Mouse (Mus musculus): ENCODE measurements around the gene Ifitm10. TPM values are rescaled to one million over a fixed set of nuclear protein-coding genes. Genes with fewer than 3 reads are reported as not detected.
A peak's percentile ranks its signal among the peaks of the same experiment; 100 is the strongest.

The Ifitm10 gene
- polyA plus RNA-seq, 1 experiment = 1.5 TPM

DNA sequence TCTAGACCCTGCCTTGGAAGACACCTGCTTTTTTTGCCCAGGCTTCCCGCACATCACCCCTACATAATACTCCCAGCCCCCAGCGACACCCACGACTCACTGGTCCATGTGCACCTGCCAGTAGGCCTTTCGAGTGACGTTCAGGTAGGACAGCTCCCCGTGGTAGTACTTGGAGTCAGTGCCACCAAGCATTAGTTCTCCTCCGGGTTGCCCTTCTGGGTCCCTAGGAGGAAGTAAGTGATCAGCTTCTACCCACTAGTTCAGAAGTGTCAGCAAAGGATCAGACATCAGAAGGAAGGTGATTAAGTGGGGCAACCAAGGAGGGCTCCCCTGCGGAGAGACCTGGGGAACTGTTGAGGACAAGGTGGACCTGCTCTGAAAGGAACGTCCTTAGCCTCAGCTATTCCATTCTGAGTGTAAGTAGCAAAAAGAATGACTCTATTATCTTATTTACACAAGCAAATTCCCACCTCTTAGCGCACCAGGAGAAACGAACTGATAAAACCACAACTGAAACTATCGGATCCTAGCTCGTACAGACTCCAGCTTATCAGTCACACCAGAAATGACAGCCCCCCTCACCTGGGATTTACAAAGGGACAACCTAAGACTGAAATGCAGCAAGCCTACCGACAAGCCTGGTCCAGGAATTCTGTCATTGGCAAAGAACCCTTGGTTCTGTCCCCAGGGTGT is 3.8 kb upstream of the Ifitm10 start:
- Histone ChIP-seq H3K27ac (ENCODE audit: insufficient read depth, low read depth, low read length) (no peak overlapping the region), H3K36me3 (ENCODE audit: control insufficient read depth, insufficient read depth, low read length) (peaks cover 71% of the 10 kb centered on the region), H3K4me1 (ENCODE audit: control insufficient read depth, insufficient read depth, insufficient read length, low read length) (no peaks in the 10 kb centered on the region), H3K4me3 (ENCODE audit: low read depth, low read length) (no peak overlapping the region), H3K27me3 (ENCODE audit: control insufficient read depth, insufficient read depth, low read length) (peaks cover 6% of the 10 kb centered on the region)
- TF ChIP-seq POLR2A (IDR thresholded peaks at IDR 0.05; ENCODE audit: low read depth, low read length) = no peak
- TF ChIP-seq CTCF (IDR thresholded peaks at IDR 0.05; ENCODE audit: extremely low read depth, insufficient read length, insufficient replicate concordance, low read depth, low read length) = no peak
- WGBS = 59% methylated on average over 14 of the region's 14 CpGs

DNA sequence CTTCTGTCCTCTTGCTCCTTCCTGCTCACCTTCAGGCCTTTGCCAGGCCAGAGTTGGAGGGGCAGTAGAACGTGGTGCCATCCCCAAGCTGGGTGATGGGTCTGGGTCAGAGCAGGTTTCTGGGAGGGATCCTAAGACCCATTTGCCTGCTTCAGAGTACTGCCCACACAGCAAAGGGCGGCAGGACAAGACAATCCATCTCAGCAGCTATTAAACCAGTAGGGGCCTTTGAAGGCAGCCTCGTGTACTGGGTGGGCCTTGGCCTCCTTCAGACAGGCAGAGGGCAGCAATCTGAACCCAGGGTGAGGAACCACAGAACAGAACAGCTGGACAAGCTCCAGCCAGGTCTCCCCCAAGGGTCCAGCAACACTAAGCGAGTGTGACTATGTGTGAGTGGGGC is 2.5 kb upstream of the Ifitm10 start:
- no peak overlapping the region for H3K27ac ChIP-seq (ENCODE audit: insufficient read depth, low read depth, low read length)
- H3K27me3 ChIP-seq (ENCODE audit: control insufficient read depth, insufficient read depth, low read length) = peaks cover 15% of the 10 kb centered on the region
- TF ChIP-seq CTCF (IDR thresholded peaks at IDR 0.05; ENCODE audit: extremely low read depth, insufficient read length, insufficient replicate concordance, low read depth, low read length) (no peak), POLR2A (IDR thresholded peaks at IDR 0.05; ENCODE audit: low read depth, low read length) (no peak)
- WGBS = 85% methylated on average over 4 of the region's 4 CpGs
- no peaks in the 10 kb centered on the region for H3K4me1 ChIP-seq (ENCODE audit: control insufficient read depth, insufficient read depth, insufficient read length, low read length)
- no peak overlapping the region for H3K4me3 ChIP-seq (ENCODE audit: low read depth, low read length)
- peaks cover 58% of the 10 kb centered on the region for H3K36me3 ChIP-seq (ENCODE audit: control insufficient read depth, insufficient read depth, low read length)

DNA sequence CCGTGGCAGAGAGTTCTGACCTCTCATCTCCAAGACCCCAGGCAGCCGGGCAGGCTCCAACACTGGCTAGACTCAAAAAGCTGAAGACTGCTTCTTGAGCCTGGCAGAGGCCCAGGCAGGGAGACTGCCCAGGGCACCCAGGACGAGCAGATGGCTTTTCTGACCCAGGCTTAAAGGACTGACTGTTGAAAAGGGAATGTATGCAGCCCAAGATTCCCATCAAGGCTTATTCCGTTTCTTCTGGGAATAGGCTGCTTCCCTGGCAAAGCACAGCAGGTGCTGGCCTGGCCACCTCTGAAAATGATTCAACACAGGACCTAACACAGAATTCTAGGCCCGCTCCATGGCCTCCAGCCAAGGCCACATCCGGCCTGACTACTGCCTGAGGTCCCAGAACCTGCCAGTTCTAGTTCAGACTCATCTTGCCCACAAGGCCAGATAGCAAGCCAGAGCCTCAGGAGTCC is 1.7 kb upstream of the Ifitm10 start:
- Histone ChIP-seq H3K4me3 (ENCODE audit: low read depth, low read length) (no peak overlapping the region), H3K27ac (ENCODE audit: insufficient read depth, low read depth, low read length) (no peak overlapping the region), H3K4me1 (ENCODE audit: control insufficient read depth, insufficient read depth, insufficient read length, low read length) (no peaks in the 10 kb centered on the region), H3K36me3 (ENCODE audit: control insufficient read depth, insufficient read depth, low read length) (peaks cover 51% of the 10 kb centered on the region), H3K27me3 (ENCODE audit: control insufficient read depth, insufficient read depth, low read length) (peaks cover 15% of the 10 kb centered on the region)
- WGBS = 70% methylated on average over 6 of the region's 6 CpGs
- TF ChIP-seq CTCF (IDR thresholded peaks at IDR 0.05; ENCODE audit: extremely low read depth, insufficient read length, insufficient replicate concordance, low read depth, low read length) = no peak
- no peak for TF ChIP-seq POLR2A (IDR thresholded peaks at IDR 0.05; ENCODE audit: low read depth, low read length)

DNA sequence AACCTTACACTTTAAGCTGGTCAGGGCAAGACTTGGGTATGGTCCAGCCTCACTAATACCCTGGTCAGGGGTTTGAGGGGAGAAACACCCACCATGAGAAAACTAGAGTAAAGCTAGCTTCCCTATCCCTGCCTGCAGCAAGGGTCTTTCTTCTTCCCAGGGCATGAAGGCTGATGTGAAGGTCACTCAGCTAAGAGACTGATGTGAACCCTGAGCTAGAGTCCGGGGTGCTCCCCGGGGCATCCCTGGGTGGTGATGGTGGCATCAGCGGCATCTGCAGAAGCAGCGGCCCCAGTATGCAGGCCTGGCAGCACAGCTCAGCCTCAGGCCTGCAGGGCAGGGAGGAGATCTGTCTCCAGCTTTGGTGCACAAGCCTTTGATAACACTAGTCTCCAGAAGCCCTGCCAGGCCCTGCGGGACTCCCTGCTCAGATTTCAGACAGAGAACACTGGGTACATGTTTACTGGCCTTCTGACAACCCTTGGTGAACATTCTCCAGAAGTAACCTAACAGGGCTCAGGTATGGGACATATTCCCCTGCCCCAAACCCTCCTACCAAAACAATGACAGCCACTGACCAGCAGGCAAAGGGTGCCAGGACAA is 961 bp upstream of the Ifitm10 start:
- Histone ChIP-seq H3K4me1 (ENCODE audit: control insufficient read depth, insufficient read depth, insufficient read length, low read length) (no peaks in the 10 kb centered on the region), H3K4me3 (ENCODE audit: low read depth, low read length) (no peak overlapping the region), H3K27ac (ENCODE audit: insufficient read depth, low read depth, low read length) (no peak overlapping the region), H3K36me3 (ENCODE audit: control insufficient read depth, insufficient read depth, low read length) (peaks cover 43% of the 10 kb centered on the region), H3K27me3 (ENCODE audit: control insufficient read depth, insufficient read depth, low read length) (peaks cover 15% of the 10 kb centered on the region)
- no peak for TF ChIP-seq CTCF (IDR thresholded peaks at IDR 0.05; ENCODE audit: extremely low read depth, insufficient read length, insufficient replicate concordance, low read depth, low read length)
- TF ChIP-seq POLR2A (IDR thresholded peaks at IDR 0.05; ENCODE audit: low read depth, low read length) = no peak
- 87% methylated on average over 5 of the region's 5 CpGs for WGBS

DNA sequence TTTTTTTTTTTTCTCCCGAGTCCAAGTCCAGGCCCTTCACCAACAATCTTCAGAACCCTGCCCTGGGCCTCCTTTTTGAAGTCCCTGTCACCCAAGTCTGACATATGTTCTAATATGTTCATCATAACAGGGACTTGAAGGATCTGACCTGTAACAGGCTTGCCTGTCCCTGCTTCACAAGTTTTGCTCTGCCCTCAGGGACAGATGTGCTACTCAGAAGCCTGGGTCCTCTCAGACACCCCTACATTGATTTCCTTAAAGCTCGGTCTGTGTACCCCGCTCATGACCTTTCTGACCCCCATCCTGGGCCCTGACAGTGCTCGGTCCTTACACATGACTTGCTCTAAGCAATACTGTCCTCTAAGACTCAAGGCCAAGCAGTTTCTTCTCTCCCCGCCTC is 514 bp downstream of the Ifitm10 start:
- no peaks in the 10 kb centered on the region for H3K4me1 ChIP-seq (ENCODE audit: control insufficient read depth, insufficient read depth, insufficient read length, low read length)
- TF ChIP-seq POLR2A (IDR thresholded peaks at IDR 0.05; ENCODE audit: low read depth, low read length) (no peak), CTCF (IDR thresholded peaks at IDR 0.05; ENCODE audit: extremely low read depth, insufficient read length, insufficient replicate concordance, low read depth, low read length) (no peak)
- peaks cover 15% of the 10 kb centered on the region for H3K27me3 ChIP-seq (ENCODE audit: control insufficient read depth, insufficient read depth, low read length)
- H3K4me3 ChIP-seq (ENCODE audit: low read depth, low read length) = no peak overlapping the region
- no peak overlapping the region for H3K27ac ChIP-seq (ENCODE audit: insufficient read depth, low read depth, low read length)
- peaks cover 29% of the 10 kb centered on the region for H3K36me3 ChIP-seq (ENCODE audit: control insufficient read depth, insufficient read depth, low read length)
- WGBS = 72% methylated on average over 5 of the region's 5 CpGs

DNA sequence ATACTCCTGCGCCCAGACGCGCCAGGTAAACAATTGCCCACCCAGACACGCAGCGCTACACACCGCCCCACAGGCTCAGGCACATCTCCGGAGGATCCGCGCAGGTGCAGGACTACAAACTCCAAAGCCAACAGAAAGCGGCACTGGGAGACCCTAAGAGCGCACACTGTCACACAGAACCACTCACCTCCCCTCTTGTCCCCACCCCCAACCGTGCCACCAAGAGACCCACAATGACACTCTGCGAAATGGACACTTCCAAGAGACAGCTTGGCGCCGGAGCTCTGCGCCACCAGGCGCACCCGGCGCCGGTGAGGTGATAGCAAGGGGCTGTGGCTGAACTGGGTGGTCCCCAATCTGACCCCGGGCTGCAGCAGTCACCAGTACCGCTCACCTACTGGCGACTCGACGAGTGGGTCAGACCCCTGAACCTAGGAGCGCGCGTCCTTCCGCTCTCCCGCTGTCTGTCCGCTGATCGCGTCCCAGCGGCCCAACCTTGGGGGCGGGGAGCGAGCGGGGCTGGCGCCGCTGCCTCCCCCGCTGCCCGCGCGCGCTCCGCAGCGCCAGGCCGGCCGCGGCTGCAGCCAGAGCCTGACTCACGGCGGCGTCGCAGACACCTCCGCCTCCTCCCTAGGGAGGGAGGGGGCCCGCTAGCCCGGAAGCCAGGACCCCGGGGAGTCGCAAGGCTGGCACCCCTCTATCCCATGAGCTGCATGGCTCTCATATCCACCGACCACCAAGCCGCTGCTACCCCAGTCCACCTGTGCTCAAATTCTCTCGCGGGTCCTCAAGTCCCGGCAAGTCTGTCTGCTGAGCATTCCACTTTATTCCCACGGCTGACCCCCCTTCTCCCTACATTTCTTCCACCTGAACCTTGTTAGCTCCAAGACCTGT is 1.5 kb downstream of the Ifitm10 start:
- Histone ChIP-seq H3K27ac (ENCODE audit: insufficient read depth, low read depth, low read length) (no peak overlapping the region), H3K4me1 (ENCODE audit: control insufficient read depth, insufficient read depth, insufficient read length, low read length) (no peaks in the 10 kb centered on the region), H3K36me3 (ENCODE audit: control insufficient read depth, insufficient read depth, low read length) (peaks cover 20% of the 10 kb centered on the region), H3K27me3 (ENCODE audit: control insufficient read depth, insufficient read depth, low read length) (peaks cover 15% of the 10 kb centered on the region), H3K4me3 (ENCODE audit: low read depth, low read length) (peak overlapping the region; percentile 55)
- TF ChIP-seq CTCF (IDR thresholded peaks at IDR 0.05; ENCODE audit: extremely low read depth, insufficient read length, insufficient replicate concordance, low read depth, low read length) (no peak), POLR2A (IDR thresholded peaks at IDR 0.05; ENCODE audit: low read depth, low read length) (no peak)
- WGBS = 3% methylated on average over 64 of the region's 64 CpGs

DNA sequence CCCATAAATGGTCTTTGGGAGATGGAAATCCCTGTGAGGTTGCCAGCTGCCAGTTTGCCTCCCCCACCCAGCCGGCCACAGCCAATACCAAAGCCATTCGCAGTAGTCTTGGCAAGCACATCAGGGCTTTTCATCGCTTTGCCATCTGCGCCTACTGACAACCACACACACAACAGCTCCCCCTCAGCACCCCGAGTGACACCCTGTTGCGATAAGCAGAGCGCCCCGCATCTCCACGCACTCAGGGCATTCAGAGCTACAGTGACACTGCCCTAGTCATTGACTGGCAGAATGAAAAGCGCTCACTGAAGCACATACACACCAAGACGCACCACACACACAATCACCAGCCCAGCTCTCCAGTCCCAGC is 2.2 kb downstream of the Ifitm10 start:
- no peak overlapping the region for H3K27ac ChIP-seq (ENCODE audit: insufficient read depth, low read depth, low read length)
- H3K36me3 ChIP-seq (ENCODE audit: control insufficient read depth, insufficient read depth, low read length) = peaks cover 13% of the 10 kb centered on the region
- peak overlapping the region; percentile 55 for H3K4me3 ChIP-seq (ENCODE audit: low read depth, low read length)
- H3K27me3 ChIP-seq (ENCODE audit: control insufficient read depth, insufficient read depth, low read length) = peaks cover 15% of the 10 kb centered on the region
- no peak for TF ChIP-seq POLR2A (IDR thresholded peaks at IDR 0.05; ENCODE audit: low read depth, low read length)
- TF ChIP-seq CTCF (IDR thresholded peaks at IDR 0.05; ENCODE audit: extremely low read depth, insufficient read length, insufficient replicate concordance, low read depth, low read length) = no peak
- 33% methylated on average over 11 of the region's 11 CpGs for WGBS
- no peaks in the 10 kb centered on the region for H3K4me1 ChIP-seq (ENCODE audit: control insufficient read depth, insufficient read depth, insufficient read length, low read length)

Measured in small intestine, adult 2 months (tissue).